Mouse (Mus musculus): ENCODE data around the gene Treml1. TPM values are rescaled to one million over a fixed set of nuclear protein-coding genes. Genes with fewer than 3 reads are reported as not detected.
"Not testable (repeated sequence)": the region's sequence is repeated elsewhere in the genome, so short reads cannot be mapped to it uniquely, and the experiment has no call there.

Gene Treml1
- polyA plus RNA-seq, 1 experiment from 2014 or later = 0.21 TPM

GRCm38 (mm10) chr17:48341947-48342346 is 17.8 kb upstream of the Treml1 start:
- H3K9ac ChIP-seq (ENCODE audit: low read depth, low read length) = no peak overlapping the region
- H3K4me1 ChIP-seq (replicated peaks; ENCODE audit: insufficient read depth, low read length) = no peaks in the 10 kb centered on the region
- no peak overlapping the region for H3K27ac ChIP-seq
- H3K4me2 ChIP-seq (ENCODE audit: low read length) = no peak overlapping the region
- no peaks in the 10 kb centered on the region for H3K36me3 ChIP-seq (ENCODE audit: insufficient read depth, low read length)
- no peaks in the 10 kb centered on the region for H3K9me3 ChIP-seq (replicated peaks; ENCODE audit: low read length)
- 58% methylated on average over 3 of the region's 3 CpGs for WGBS
- DNase-seq (ENCODE audit: low spot score) (no peak), ATAC-seq (replicated peaks; ENCODE audit: low FRiP score, low read depth) (no peak)
- H3K27me3 ChIP-seq (ENCODE audit: insufficient read depth, low read length) = no peaks in the 10 kb centered on the region
- no peak overlapping the region for H3K4me3 ChIP-seq (replicated peaks; ENCODE audit: low read depth, low read length)
- TF ChIP-seq CTCF (IDR thresholded peaks at IDR 0.05; ENCODE audit: low read depth) = no peak

- DNase-seq (ENCODE audit: low spot score) = no peak
- no peaks in the 10 kb centered on the region for H3K27me3 ChIP-seq (ENCODE audit: insufficient read depth, low read length)
- no peak overlapping the region for H3K9ac ChIP-seq (ENCODE audit: low read depth, low read length)
- H3K4me2 ChIP-seq (ENCODE audit: low read length) = no peak overlapping the region
- WGBS = 86% methylated on average over 2 of the region's 2 CpGs
- H3K4me3 ChIP-seq (replicated peaks; ENCODE audit: low read depth, low read length) = no peak overlapping the region
- no peak for ATAC-seq (replicated peaks; ENCODE audit: low FRiP score, low read depth)
- H3K4me1 ChIP-seq (replicated peaks; ENCODE audit: insufficient read depth, low read length) = no peaks in the 10 kb centered on the region
- no peak overlapping the region for H3K27ac ChIP-seq
- TF ChIP-seq CTCF (IDR thresholded peaks at IDR 0.05; ENCODE audit: low read depth) = no peak
- no peaks in the 10 kb centered on the region for H3K36me3 ChIP-seq (ENCODE audit: insufficient read depth, low read length)
- H3K9me3 ChIP-seq (replicated peaks; ENCODE audit: low read length) = no peaks in the 10 kb centered on the region
Observed at GRCm38 (mm10) chr17:48343065-48343464, 16.7 kb upstream of the Treml1 start.

- no peaks in the 10 kb centered on the region for H3K4me1 ChIP-seq (replicated peaks; ENCODE audit: insufficient read depth, low read length)
- H3K4me3 ChIP-seq (replicated peaks; ENCODE audit: low read depth, low read length) = no peak overlapping the region
- no peaks in the 10 kb centered on the region for H3K36me3 ChIP-seq (ENCODE audit: insufficient read depth, low read length)
- H3K27me3 ChIP-seq (ENCODE audit: insufficient read depth, low read length) = no peaks in the 10 kb centered on the region
- no peaks in the 10 kb centered on the region for H3K9me3 ChIP-seq (replicated peaks; ENCODE audit: low read length)
- ATAC-seq (replicated peaks; ENCODE audit: low FRiP score, low read depth) (no peak), DNase-seq (ENCODE audit: low spot score) (no peak)
- H3K27ac ChIP-seq = no peak overlapping the region
- 77% methylated on average over 4 of the region's 4 CpGs for WGBS
- no peak overlapping the region for H3K9ac ChIP-seq (ENCODE audit: low read depth, low read length)
- TF ChIP-seq CTCF (IDR thresholded peaks at IDR 0.05; ENCODE audit: low read depth) = no peak
- H3K4me2 ChIP-seq (ENCODE audit: low read length) = no peak overlapping the region
Observed at GRCm38 (mm10) chr17:48345824-48346223, 13.9 kb upstream of the Treml1 start.

- ATAC-seq (replicated peaks; ENCODE audit: low FRiP score, low read depth) = no peak
- WGBS = 61% methylated on average over 5 of the region's 5 CpGs
- DNase-seq (ENCODE audit: low spot score) = no peak
Observed at GRCm38 (mm10) chr17:48346231-48346630, 13.5 kb upstream of the Treml1 start, which contains the start of gene Trem2. Trem2 (plus strand) TSS chr17:48346401.

GRCm38 (mm10) chr17:48346834-48347233 is 12.9 kb upstream of the Treml1 start:
- no peak for TF ChIP-seq CTCF (IDR thresholded peaks at IDR 0.05; ENCODE audit: low read depth)
- H3K4me3 ChIP-seq (replicated peaks; ENCODE audit: low read depth, low read length) = no peak overlapping the region
- H3K4me2 ChIP-seq (ENCODE audit: low read length) = no peak overlapping the region
- H3K27me3 ChIP-seq (ENCODE audit: insufficient read depth, low read length) = no peaks in the 10 kb centered on the region
- ATAC-seq (replicated peaks; ENCODE audit: low FRiP score, low read depth) = no peak
- no peaks in the 10 kb centered on the region for H3K4me1 ChIP-seq (replicated peaks; ENCODE audit: insufficient read depth, low read length)
- DNase-seq (ENCODE audit: low spot score) = no peak
- H3K27ac ChIP-seq = no peak overlapping the region
- no peaks in the 10 kb centered on the region for H3K9me3 ChIP-seq (replicated peaks; ENCODE audit: low read length)
- no peak overlapping the region for H3K9ac ChIP-seq (ENCODE audit: low read depth, low read length)
- 69% methylated on average over 4 of the region's 4 CpGs for WGBS
- H3K36me3 ChIP-seq (ENCODE audit: insufficient read depth, low read length) = no peaks in the 10 kb centered on the region

More at GRCm38 (mm10) chr17:48346231-48346630, 13.5 kb upstream of the Treml1 start, which contains the start of gene Trem2:
- no peak for TF ChIP-seq CTCF (IDR thresholded peaks at IDR 0.05; ENCODE audit: low read depth)
- Histone ChIP-seq H3K27me3 (ENCODE audit: insufficient read depth, low read length) (no peaks in the 10 kb centered on the region), H3K4me1 (replicated peaks; ENCODE audit: insufficient read depth, low read length) (no peaks in the 10 kb centered on the region), H3K9me3 (replicated peaks; ENCODE audit: low read length) (no peaks in the 10 kb centered on the region), H3K4me3 (replicated peaks; ENCODE audit: low read depth, low read length) (no peak within 1 kb of the TSS), H3K36me3 (ENCODE audit: insufficient read depth, low read length) (no peaks in the 10 kb centered on the region), H3K9ac (ENCODE audit: low read depth, low read length) (no peak within 1 kb of the TSS), H3K4me2 (ENCODE audit: low read length) (no peak within 1 kb of the TSS), H3K27ac (no peak within 1 kb of the TSS)

- Histone ChIP-seq H3K9me3 (replicated peaks; ENCODE audit: low read length) (no peaks in the 10 kb centered on the region), H3K27ac (no peak overlapping the region), H3K4me2 (ENCODE audit: low read length) (no peak overlapping the region), H3K4me1 (replicated peaks; ENCODE audit: insufficient read depth, low read length) (no peaks in the 10 kb centered on the region), H3K36me3 (ENCODE audit: insufficient read depth, low read length) (no peaks in the 10 kb centered on the region), H3K9ac (ENCODE audit: low read depth, low read length) (no peak overlapping the region), H3K27me3 (ENCODE audit: insufficient read depth, low read length) (no peaks in the 10 kb centered on the region), H3K4me3 (replicated peaks; ENCODE audit: low read depth, low read length) (no peak overlapping the region)
- no peak for DNase-seq (ENCODE audit: low spot score)
- no peak for ATAC-seq (replicated peaks; ENCODE audit: low FRiP score, low read depth)
- no peak for TF ChIP-seq CTCF (IDR thresholded peaks at IDR 0.05; ENCODE audit: low read depth)
- WGBS = 71% methylated on average over 2 of the region's 2 CpGs
Observed at GRCm38 (mm10) chr17:48347287-48347686, 12.4 kb upstream of the Treml1 start.

- no peak overlapping the region for H3K9ac ChIP-seq (ENCODE audit: low read depth, low read length)
- H3K27me3 ChIP-seq (ENCODE audit: insufficient read depth, low read length) = no peaks in the 10 kb centered on the region
- H3K27ac ChIP-seq = no peak overlapping the region
- H3K4me1 ChIP-seq (replicated peaks; ENCODE audit: insufficient read depth, low read length) = no peaks in the 10 kb centered on the region
- H3K4me3 ChIP-seq (replicated peaks; ENCODE audit: low read depth, low read length) = no peak overlapping the region
- no peaks in the 10 kb centered on the region for H3K9me3 ChIP-seq (replicated peaks; ENCODE audit: low read length)
- DNase-seq (ENCODE audit: low spot score) (no peak), ATAC-seq (replicated peaks; ENCODE audit: low FRiP score, low read depth) (no peak)
- WGBS = 72% methylated on average over 5 of the region's 5 CpGs
- no peaks in the 10 kb centered on the region for H3K36me3 ChIP-seq (ENCODE audit: insufficient read depth, low read length)
- no peak overlapping the region for H3K4me2 ChIP-seq (ENCODE audit: low read length)
- no peak for TF ChIP-seq CTCF (IDR thresholded peaks at IDR 0.05; ENCODE audit: low read depth)
Observed at GRCm38 (mm10) chr17:48350681-48351193, 9.0 kb upstream of the Treml1 start.

GRCm38 (mm10) chr17:48352976-48353375 is 6.7 kb upstream of the Treml1 start:
- not testable (repeated sequence) for H3K9me3 ChIP-seq (replicated peaks; ENCODE audit: low read length); DNase-seq (ENCODE audit: low spot score); H3K27me3 ChIP-seq (ENCODE audit: insufficient read depth, low read length); ATAC-seq (replicated peaks; ENCODE audit: low FRiP score, low read depth); H3K4me1 ChIP-seq (replicated peaks; ENCODE audit: insufficient read depth, low read length); H3K27ac ChIP-seq; H3K36me3 ChIP-seq (ENCODE audit: insufficient read depth, low read length); H3K4me3 ChIP-seq (replicated peaks; ENCODE audit: low read depth, low read length); H3K4me2 ChIP-seq (ENCODE audit: low read length); H3K9ac ChIP-seq (ENCODE audit: low read depth, low read length)
- 80% methylated on average over 7 of the region's 7 CpGs for WGBS
